8 mouse cellular contexts compared by ENCODE assay signal in the genomic region with DNA sequence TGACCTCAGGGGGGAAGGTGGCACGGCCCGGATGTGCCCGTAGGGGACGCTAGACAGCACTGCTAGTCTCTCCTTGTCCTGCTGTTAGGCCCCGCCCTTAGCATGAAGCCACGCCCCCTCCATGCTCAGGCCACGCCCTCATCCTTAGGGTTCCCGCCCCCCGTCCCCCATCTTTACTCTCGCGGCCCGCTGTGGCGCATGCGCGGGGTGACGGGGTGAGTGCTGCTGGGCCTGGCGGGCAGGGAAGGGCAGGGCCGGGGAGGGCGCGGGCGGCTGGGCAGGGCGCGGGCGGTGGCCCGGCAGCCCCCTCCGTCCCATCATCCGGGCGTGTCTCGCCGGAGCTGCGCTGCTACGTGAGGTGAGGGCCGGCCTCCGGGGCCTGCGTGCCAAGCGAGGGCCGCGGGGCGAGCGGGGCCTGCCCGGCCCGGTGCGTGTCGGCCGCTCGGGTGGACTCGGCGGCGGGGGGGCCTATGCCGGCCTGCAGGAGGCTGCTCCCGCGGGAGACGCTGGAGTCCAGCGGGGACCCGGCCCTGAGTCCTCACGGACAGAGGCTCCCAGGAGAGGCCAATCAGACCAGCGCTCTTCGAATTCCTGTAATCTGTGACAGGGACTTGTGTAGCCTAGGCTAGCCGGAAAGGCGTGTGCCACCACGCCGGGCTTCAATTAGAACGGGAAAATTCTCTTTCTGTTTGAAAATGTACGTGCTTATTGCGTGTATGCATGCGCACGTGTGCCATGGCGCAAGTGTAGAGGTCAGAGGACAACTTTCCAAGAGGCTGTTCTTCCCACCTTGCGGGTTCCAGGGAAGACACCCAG. TPM values are rescaled to one million over a fixed set of nuclear protein-coding genes. Genes with fewer than 3 reads are reported as not detected.
DNase-seq lines count a peak whose midpoint lies in the region; ATAC-seq and TF ChIP-seq lines count a peak whose summit lies in the region.

No protein-coding gene starts in this region.

- H3K9ac ChIP-seq in hindbrain, embryonic 15.5 days: peak overlapping the region; percentile 75

- POLR2A ChIA-PET in Patski (lab: Charles Lee): interaction anchor here (1.5 to 2.2 kb wide), 2 partner anchors 9 to 19 kb away, joined by 3 to 6 read pairs; a partner anchor contains a TSS

- no peaks in the 10 kb centered on the region for H3K27me3 ChIP-seq in Patski
- no peaks in the 10 kb centered on the region for H3K27me3 ChIP-seq in hindbrain, embryonic 15.5 days

- CTCF ChIA-PET in Patski (lab: Charles Lee): interaction anchor here (1.3 to 4.1 kb wide), 6 partner anchors 11 to 179 kb away, joined by 3 to 31 read pairs (median 4); no protein-coding TSS in a partner anchor

- in situ Hi-C loops in Patski (cut with MboI; ENCODE audit: low pct_unique_long_range_greater_than_20kb): no loop called here

- H3K9me3 ChIP-seq in hindbrain, embryonic 15.5 days: no peaks in the 10 kb centered on the region

- peak; percentile 91 for ATAC-seq in Patski
- ATAC-seq in hindbrain, embryonic 15.5 days (ENCODE audit: low FRiP score, low read depth): peak; percentile 93

- peaks cover 6% of the 10 kb centered on the region for H3K36me3 ChIP-seq in hindbrain, embryonic 15.5 days

- under 1% methylated on average over 67 of the region's 69 CpGs for WGBS in hindbrain, embryonic 15.5 days

- DNase-seq in Patski (ENCODE audit: low read depth, low spot score): peak; percentile 89
- peak; percentile 95 to 98 for DNase-seq in cerebellum, postnatal 14 days
- peak; percentile 88 to 90 for DNase-seq in frontal cortex, postnatal 25 days (ENCODE audit: low spot score in 2 of 2)
- peak; percentile 91 for DNase-seq in left cerebral cortex, adult 11 months (ENCODE audit: low spot score)
- DNase-seq in lung, postnatal 4 days: peak; percentile 98
- DNase-seq in retina, postnatal 7 days (ENCODE audit: low read depth, low spot score): peak; percentile 96
- DNase-seq in urinary bladder, adult 2 months (ENCODE audit: low spot score): peak; percentile 97

- peak overlapping the region; percentile 78 for H3K27ac ChIP-seq in hindbrain, embryonic 15.5 days (replicated peaks)

- H3K4me1 ChIP-seq in hindbrain, embryonic 15.5 days (replicated peaks): peaks cover 38% of the 10 kb centered on the region

- H3K4me3 ChIP-seq in hindbrain, embryonic 15.5 days: peak overlapping the region; percentile 71

- TF ChIP-seq CTCF in Patski (IDR thresholded peaks at IDR 0.05): peak; percentile 95

- peak overlapping the region; percentile 65 for H3K4me2 ChIP-seq in hindbrain, embryonic 15.5 days

RNA-seq across cellular contexts. Expression of a gene that starts 0.5 kb away (rescaled TPM):
- polyA plus RNA-seq in Patski (2021): 69.7 TPM
- 36.9 and 40.0 TPM in 2 replicates for polyA plus RNA-seq in hindbrain, embryonic 15.5 days (2015; fragmentation: Nextera tagmentation; extraction: Ambion mirVana)
- polyA plus RNA-seq in urinary bladder, adult 2 months (2012; rRNA removed): 36.3 and 40.9 TPM in 2 replicates

RNA-seq across cellular contexts. Expression of a gene that starts 18.6 kb away (rescaled TPM):
- not detected for polyA plus RNA-seq in Patski (2021)
- polyA plus RNA-seq in hindbrain, embryonic 15.5 days (2015; fragmentation: Nextera tagmentation; extraction: Ambion mirVana): 0.21 TPM in 1 of 2 replicates, not detected in the other
- polyA plus RNA-seq in urinary bladder, adult 2 months (2012; rRNA removed): not detected in 2 replicates

RNA-seq across cellular contexts. Expression of a gene that starts 18.7 kb away (rescaled TPM):
- polyA plus RNA-seq in Patski (2021): 155 TPM
- 36.4 and 45.0 TPM in 2 replicates for polyA plus RNA-seq in hindbrain, embryonic 15.5 days (2015; fragmentation: Nextera tagmentation; extraction: Ambion mirVana)
- 40.2 and 56.0 TPM in 2 replicates for polyA plus RNA-seq in urinary bladder, adult 2 months (2012; rRNA removed)

Comparison
In these comparisons a context has a peak if more than half of its experiments do, and no peak if none do; other contexts are left out.
1. Peak in every context shown above with its lines: DNase-seq, ATAC-seq, H3K4me3 ChIP-seq and H3K27ac ChIP-seq.